Mouse (Mus musculus): ENCODE measurements at regions not wholly inside any gene's neighbourhood (a gene's known extent, or its start where the extent isn't known, plus 50 kb on each side); places are given as distances from the start of the nearest gene placed in this dataset.
"Not testable (repeated sequence)": the region's sequence is repeated elsewhere in the genome, so short reads cannot be mapped to it uniquely, and the experiment has no call there.

DNA sequence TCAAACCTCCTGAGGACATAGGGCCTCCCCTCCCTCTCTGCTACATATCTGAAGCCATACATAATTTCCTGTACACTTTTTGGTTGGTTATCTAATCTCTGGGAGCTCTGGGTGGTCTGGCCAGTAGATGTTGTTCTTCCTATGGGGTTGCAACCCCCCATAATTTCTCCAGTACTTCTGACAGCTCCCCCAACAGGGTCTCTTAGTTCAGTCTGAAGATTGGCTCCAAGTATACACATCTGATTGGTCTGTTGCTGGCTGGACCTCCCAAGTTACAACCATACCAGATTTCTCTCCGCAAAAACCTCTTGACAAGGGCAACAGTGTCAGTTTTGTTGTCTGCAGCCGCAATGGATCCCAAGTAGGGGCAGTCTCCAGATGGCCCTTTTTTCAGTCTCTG lies 68.2 kb upstream of the Syn3 start:
- H3K27ac ChIP-seq (ENCODE audit: low read length); H3K36me3 ChIP-seq (ENCODE audit: control insufficient read depth, insufficient read depth); H3K4me1 ChIP-seq (ENCODE audit: control insufficient read depth, low read depth, low read length); H3K9me3 ChIP-seq (replicated peaks; ENCODE audit: control insufficient read depth, low read length); H3K9ac ChIP-seq (ENCODE audit: low read depth, low read length); ATAC-seq (ENCODE audit: low read depth); H3K27me3 ChIP-seq (ENCODE audit: control insufficient read depth, insufficient read depth, low read depth, low read length); H3K4me3 ChIP-seq (ENCODE audit: low read depth, low read length); H3K4me2 ChIP-seq (ENCODE audit: low read depth, low read length): not testable (repeated sequence)
- 48% methylated on average over 1 of the region's 2 CpGs for WGBS (ENCODE audit: insufficient replicate concordance)

- Histone ChIP-seq H3K27me3 (ENCODE audit: control insufficient read depth, insufficient read depth, low read depth, low read length) (no peaks in the 10 kb centered on the region), H3K9me3 (replicated peaks; ENCODE audit: control insufficient read depth, low read length) (no peaks in the 10 kb centered on the region), H3K4me2 (ENCODE audit: low read depth, low read length) (no peak overlapping the region), H3K4me3 (ENCODE audit: low read depth, low read length) (no peak overlapping the region), H3K36me3 (ENCODE audit: control insufficient read depth, insufficient read depth) (no peaks in the 10 kb centered on the region), H3K27ac (ENCODE audit: low read length) (no peak overlapping the region), H3K9ac (ENCODE audit: low read depth, low read length) (no peak overlapping the region), H3K4me1 (ENCODE audit: control insufficient read depth, low read depth, low read length) (no peaks in the 10 kb centered on the region)
- no peak for ATAC-seq (ENCODE audit: low read depth)
- WGBS (ENCODE audit: insufficient replicate concordance), result 55% methylated on average over 8 of the region's 8 CpGs
Measured at GRCm38 (mm10) chr10:86555843-86556242, 57.1 kb upstream of the Syn3 start.

Data from liver, embryonic 16.5 days (tissue).